In genomic region chr4:137214573-137214972, GRCm38 (mm10) we compare ENCODE assay signal across 8 mouse cellular contexts.
"Had no signal": no experiment of that assay in that cellular context is flagged by ENCODE, and none has a peak within 500 bp of the region (broad histone marks: within the 10 kb centered on the region; RNA-seq: fewer than 3 reads in every experiment).

No protein-coding gene starts in this region.

- DNase-seq: kidney, postnatal 10 days; kidney, postnatal 36 days; layer of hippocampus, postnatal 36 days; liver, embryonic 13.5 days; lung, adult 2 months; midbrain, embryonic 14.5 days; thymus, adult 2 months; thymus, postnatal 25 days had no signal
